Mouse (Mus musculus): ENCODE results near the gene Tmem176a. TPM values are rescaled to one million over a fixed set of nuclear protein-coding genes. Genes with fewer than 3 reads are reported as not detected.
"Not testable (repeated sequence)": the region's sequence is repeated elsewhere in the genome, so short reads cannot be mapped to it uniquely, and the experiment has no call there.

Tmem176a gene
- polyA plus RNA-seq, 1 experiment from 2014 or later = 23.8 TPM

DNA sequence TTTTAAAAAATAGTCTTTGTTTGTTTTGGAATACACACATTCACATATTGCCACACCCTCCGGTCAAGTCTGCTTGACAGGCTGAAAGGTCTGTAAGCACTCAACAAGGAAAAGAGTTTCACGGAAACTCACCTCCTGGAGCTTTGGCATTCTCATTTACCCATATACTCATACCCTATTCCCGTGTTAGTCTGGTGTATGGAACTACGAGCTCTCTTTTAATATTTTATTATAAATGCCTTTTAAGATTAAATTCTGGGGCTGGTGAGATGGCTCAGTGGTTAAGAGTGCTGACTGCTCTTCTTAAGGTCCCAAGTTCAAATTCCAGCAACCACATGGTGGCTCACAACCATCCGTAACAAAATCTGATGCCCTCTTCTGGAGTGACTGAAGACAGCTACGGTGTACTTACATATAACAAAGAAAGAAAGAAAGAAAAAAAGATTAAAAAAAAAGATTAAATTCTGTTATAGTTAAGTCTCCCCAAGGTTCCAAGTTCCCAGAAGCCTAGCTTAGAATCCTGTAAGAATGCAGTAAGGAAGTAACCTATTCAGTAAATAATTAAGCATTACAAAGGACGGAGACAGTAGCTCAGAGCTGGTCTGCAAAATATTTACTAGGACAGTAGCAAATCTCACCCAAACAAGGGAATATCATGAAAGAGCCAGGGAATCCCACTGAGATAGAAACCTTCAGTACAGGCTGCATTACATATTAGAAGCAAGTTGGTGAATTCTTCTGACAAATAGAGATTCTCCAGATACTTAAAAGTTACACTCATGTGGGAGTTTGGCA, 18.5 kb upstream of the Tmem176a start:
- not testable (repeated sequence) for H3K9ac ChIP-seq (ENCODE audit: low read length); H3K9me3 ChIP-seq (replicated peaks; ENCODE audit: control insufficient read depth, low read length); H3K36me3 ChIP-seq (ENCODE audit: control insufficient read depth, insufficient read depth, low read length); H3K27ac ChIP-seq (ENCODE audit: low read depth, low read length); H3K4me1 ChIP-seq (ENCODE audit: control insufficient read depth, insufficient read depth, low read length); ATAC-seq; DNase-seq (ENCODE audit: low spot score); H3K4me3 ChIP-seq (ENCODE audit: low read depth, low read length); H3K27me3 ChIP-seq (replicated peaks; ENCODE audit: control insufficient read depth, insufficient read depth, low read length); H3K4me2 ChIP-seq (ENCODE audit: low read length)
- 87% methylated on average over 7 of the region's 7 CpGs for WGBS

DNA sequence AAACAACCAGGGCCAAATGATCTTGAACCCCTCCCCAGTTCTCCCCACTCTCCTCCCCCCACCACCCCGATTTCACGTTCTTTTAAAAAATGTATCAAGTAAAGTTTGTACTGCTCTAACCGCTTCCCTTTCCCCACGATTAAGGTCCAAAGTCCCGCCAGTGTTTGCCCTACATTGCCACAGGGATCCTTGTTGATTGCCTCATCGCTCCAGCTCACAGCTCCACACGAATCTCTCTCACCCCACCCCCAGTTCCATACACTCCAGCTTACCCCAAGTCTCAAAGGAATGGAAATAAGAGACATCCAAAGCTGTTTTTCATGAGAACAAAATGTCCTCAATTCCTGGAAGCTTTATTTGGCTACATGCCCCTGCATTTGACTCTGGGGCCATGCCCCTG, 15.7 kb upstream of the Tmem176a start:
- 72% methylated on average over 7 of the region's 7 CpGs for WGBS
- ATAC-seq = no peak
- Histone ChIP-seq H3K27me3 (replicated peaks; ENCODE audit: control insufficient read depth, insufficient read depth, low read length) (no peaks in the 10 kb centered on the region), H3K9me3 (replicated peaks; ENCODE audit: control insufficient read depth, low read length) (no peaks in the 10 kb centered on the region), H3K4me1 (ENCODE audit: control insufficient read depth, insufficient read depth, low read length) (no peaks in the 10 kb centered on the region), H3K4me3 (ENCODE audit: low read depth, low read length) (no peak overlapping the region), H3K9ac (ENCODE audit: low read length) (no peak overlapping the region), H3K27ac (ENCODE audit: low read depth, low read length) (no peak overlapping the region), H3K4me2 (ENCODE audit: low read length) (no peak overlapping the region), H3K36me3 (ENCODE audit: control insufficient read depth, insufficient read depth, low read length) (no peaks in the 10 kb centered on the region)
- DNase-seq (ENCODE audit: low spot score) = no peak

DNA sequence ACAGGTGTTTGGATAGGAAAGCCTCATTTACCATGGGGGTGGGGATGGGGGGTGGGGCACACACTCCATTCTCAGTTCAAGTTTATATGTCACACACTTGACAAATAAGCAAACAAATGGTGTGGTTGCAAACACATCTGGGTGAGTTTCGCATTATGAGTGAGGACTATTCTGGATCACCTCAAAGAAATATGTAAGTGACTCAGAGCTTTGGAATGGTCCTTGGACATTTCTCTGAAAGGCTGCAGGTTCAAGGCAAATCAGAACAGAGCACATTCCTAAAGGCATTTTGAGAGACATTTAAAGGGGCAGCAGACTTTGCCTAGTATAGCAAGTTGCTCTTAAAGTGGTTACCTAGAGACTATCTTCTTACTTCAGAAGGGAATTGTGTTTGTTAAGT, 11.7 kb upstream of the Tmem176a start:
- WGBS = 91% methylated on average over 1 of the region's 1 CpGs
- H3K9me3 ChIP-seq (replicated peaks; ENCODE audit: control insufficient read depth, low read length) = no peaks in the 10 kb centered on the region

DNA sequence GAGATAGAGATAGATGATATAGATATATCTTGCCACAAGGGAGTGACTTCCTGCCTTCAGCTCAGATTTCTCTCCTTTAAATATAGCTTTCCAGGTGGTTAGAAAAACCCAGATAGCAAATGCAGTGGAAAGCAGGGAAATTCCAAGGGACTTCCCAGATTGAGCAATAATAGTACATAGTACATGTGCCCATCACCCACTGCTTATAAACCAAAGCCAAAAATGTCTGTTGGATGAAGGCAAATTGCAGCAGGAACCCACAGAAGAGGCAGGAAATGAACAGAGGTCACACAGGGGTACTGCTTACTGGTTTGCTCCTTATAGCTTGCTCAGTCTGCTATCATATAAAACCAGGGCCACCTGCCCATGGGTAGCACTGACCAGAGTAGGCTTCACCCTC, 11.1 kb upstream of the Tmem176a start:
- Histone ChIP-seq H3K27me3 (replicated peaks; ENCODE audit: control insufficient read depth, insufficient read depth, low read length) (no peaks in the 10 kb centered on the region), H3K36me3 (ENCODE audit: control insufficient read depth, insufficient read depth, low read length) (peaks cover 18% of the 10 kb centered on the region), H3K9me3 (replicated peaks; ENCODE audit: control insufficient read depth, low read length) (no peaks in the 10 kb centered on the region), H3K9ac (ENCODE audit: low read length) (no peak overlapping the region), H3K4me1 (ENCODE audit: control insufficient read depth, insufficient read depth, low read length) (no peaks in the 10 kb centered on the region), H3K4me2 (ENCODE audit: low read length) (no peak overlapping the region), H3K27ac (ENCODE audit: low read depth, low read length) (no peak overlapping the region), H3K4me3 (ENCODE audit: low read depth, low read length) (no peak overlapping the region)
- no peak for DNase-seq (ENCODE audit: low spot score)
- ATAC-seq = no peak

More for the DNA sequence above, 11.7 kb upstream of the Tmem176a start:
- DNase-seq (ENCODE audit: low spot score) (no peak), ATAC-seq (no peak)
- no peaks in the 10 kb centered on the region for H3K27me3 ChIP-seq (replicated peaks; ENCODE audit: control insufficient read depth, insufficient read depth, low read length)
- no peak overlapping the region for H3K4me3 ChIP-seq (ENCODE audit: low read depth, low read length)
- no peak overlapping the region for H3K9ac ChIP-seq (ENCODE audit: low read length)
- H3K36me3 ChIP-seq (ENCODE audit: control insufficient read depth, insufficient read depth, low read length) = peaks cover 12% of the 10 kb centered on the region
- H3K4me1 ChIP-seq (ENCODE audit: control insufficient read depth, insufficient read depth, low read length) = no peaks in the 10 kb centered on the region
- H3K27ac ChIP-seq (ENCODE audit: low read depth, low read length) = no peak overlapping the region
- H3K4me2 ChIP-seq (ENCODE audit: low read length) = no peak overlapping the region

DNA sequence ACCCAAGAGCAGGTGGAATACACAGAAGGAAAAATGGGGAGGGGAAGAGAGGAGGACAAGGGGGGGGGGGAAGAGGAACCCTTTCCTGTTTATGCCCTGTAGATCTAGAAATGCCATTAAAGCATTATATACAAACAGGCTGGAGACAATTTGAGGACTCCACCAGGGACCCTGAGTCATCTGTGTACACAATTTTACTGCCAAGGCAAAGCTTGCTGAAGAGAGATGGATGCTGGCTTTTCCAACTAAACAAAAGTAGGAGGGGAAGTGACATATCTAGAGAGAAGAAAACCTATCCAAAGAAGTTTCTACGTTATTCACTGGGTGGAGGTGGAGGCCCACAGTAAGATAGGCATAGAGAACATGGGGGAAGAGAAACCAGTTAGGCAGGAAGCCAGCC, 10.5 kb upstream of the Tmem176a start:
- Histone ChIP-seq H3K36me3 (ENCODE audit: control insufficient read depth, insufficient read depth, low read length) (peaks cover 24% of the 10 kb centered on the region), H3K4me3 (ENCODE audit: low read depth, low read length) (no peak overlapping the region), H3K27ac (ENCODE audit: low read depth, low read length) (no peak overlapping the region), H3K9me3 (replicated peaks; ENCODE audit: control insufficient read depth, low read length) (no peaks in the 10 kb centered on the region), H3K27me3 (replicated peaks; ENCODE audit: control insufficient read depth, insufficient read depth, low read length) (no peaks in the 10 kb centered on the region), H3K4me2 (ENCODE audit: low read length) (no peak overlapping the region), H3K9ac (ENCODE audit: low read length) (no peak overlapping the region), H3K4me1 (ENCODE audit: control insufficient read depth, insufficient read depth, low read length) (no peaks in the 10 kb centered on the region)
- ATAC-seq (no peak), DNase-seq (ENCODE audit: low spot score) (no peak)
- 84% methylated on average over 1 of the region's 1 CpGs for WGBS

DNA sequence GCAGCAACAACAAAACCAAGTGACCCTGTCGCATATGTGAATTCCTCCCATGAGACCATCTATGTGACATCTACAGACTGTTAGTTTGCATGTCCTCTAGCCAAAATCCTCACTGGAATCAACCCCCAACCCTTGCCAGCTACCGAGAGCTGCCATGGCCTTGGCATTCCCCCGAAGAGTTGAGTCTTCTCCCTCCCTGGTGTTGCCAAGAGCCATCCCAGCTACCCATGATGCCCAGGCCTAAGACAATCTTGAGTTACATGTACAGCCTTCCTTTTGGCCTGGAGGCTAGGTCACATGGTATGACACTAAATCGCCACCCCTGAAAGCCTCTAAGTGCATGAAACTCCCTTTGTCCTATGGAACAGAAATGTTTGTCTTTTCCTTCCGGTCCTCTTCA, 9.6 kb upstream of the Tmem176a start:
- H3K9me3 ChIP-seq (replicated peaks; ENCODE audit: control insufficient read depth, low read length) = no peaks in the 10 kb centered on the region
- WGBS = 87% methylated on average over 5 of the region's 5 CpGs
- H3K4me2 ChIP-seq (ENCODE audit: low read length) = no peak overlapping the region
- ATAC-seq (no peak), DNase-seq (ENCODE audit: low spot score) (no peak)
- H3K4me1 ChIP-seq (ENCODE audit: control insufficient read depth, insufficient read depth, low read length) = no peaks in the 10 kb centered on the region
- no peaks in the 10 kb centered on the region for H3K27me3 ChIP-seq (replicated peaks; ENCODE audit: control insufficient read depth, insufficient read depth, low read length)
- H3K9ac ChIP-seq (ENCODE audit: low read length) = no peak overlapping the region
- H3K36me3 ChIP-seq (ENCODE audit: control insufficient read depth, insufficient read depth, low read length) = peaks cover 29% of the 10 kb centered on the region
- no peak overlapping the region for H3K27ac ChIP-seq (ENCODE audit: low read depth, low read length)
- H3K4me3 ChIP-seq (ENCODE audit: low read depth, low read length) = no peak overlapping the region

DNA sequence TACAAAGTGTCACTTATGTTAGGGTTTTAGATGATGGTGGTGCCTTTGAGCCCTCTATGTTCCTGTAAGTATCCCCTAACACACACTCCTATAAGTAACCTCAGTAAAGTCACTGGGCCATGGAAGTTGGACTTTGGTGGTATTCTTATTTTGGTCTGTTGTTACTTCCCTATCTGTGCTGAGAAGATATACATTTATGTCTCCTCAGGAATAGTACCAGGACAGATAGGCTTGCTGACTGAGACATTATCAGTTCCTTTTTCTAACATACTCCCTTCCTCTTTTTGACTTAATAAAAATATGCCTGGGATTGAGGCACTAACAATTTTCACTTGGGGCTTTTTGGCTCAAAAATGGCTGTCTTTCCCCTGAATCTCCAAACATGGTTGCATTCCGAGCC, 8.3 kb upstream of the Tmem176a start:
- ATAC-seq = no peak

DNA sequence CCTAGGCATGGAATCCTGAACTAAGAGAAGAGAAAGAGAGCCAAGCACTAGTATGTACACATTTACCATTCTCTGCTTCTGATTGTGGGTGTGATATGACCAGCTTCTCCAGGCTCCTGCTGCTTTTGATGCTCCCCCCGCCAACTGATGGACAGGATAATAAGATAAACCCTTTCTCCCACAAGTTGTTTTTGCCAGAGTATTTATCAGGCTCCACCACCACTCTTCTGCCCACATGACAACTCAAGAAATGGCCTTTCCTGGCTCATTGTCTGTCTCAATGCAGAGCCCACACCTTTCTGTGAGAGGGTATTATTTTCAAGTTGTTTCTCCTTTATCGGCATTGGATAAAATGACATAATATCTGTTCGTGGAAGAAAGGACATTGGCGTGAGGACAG, 7.2 kb upstream of the Tmem176a start:
- H3K4me1 ChIP-seq (ENCODE audit: control insufficient read depth, insufficient read depth, low read length) = peaks cover 3% of the 10 kb centered on the region; the same call in 1 of the 2 replicates
- no peak overlapping the region for H3K4me2 ChIP-seq (ENCODE audit: low read length)
- WGBS = 89% methylated on average over 4 of the region's 4 CpGs
- H3K9me3 ChIP-seq (replicated peaks; ENCODE audit: control insufficient read depth, low read length) = no peaks in the 10 kb centered on the region
- no peak overlapping the region for H3K9ac ChIP-seq (ENCODE audit: low read length)
- peaks cover 35% of the 10 kb centered on the region for H3K36me3 ChIP-seq (ENCODE audit: control insufficient read depth, insufficient read depth, low read length)
- H3K27ac ChIP-seq (ENCODE audit: low read depth, low read length) = no peak overlapping the region
- ATAC-seq (no peak), DNase-seq (ENCODE audit: low spot score) (no peak)
- H3K4me3 ChIP-seq (ENCODE audit: low read depth, low read length) = no peak overlapping the region
- H3K27me3 ChIP-seq (replicated peaks; ENCODE audit: control insufficient read depth, insufficient read depth, low read length) = no peaks in the 10 kb centered on the region

More for the DNA sequence above, 8.3 kb upstream of the Tmem176a start:
- Histone ChIP-seq H3K4me3 (ENCODE audit: low read depth, low read length) (no peak overlapping the region), H3K4me2 (ENCODE audit: low read length) (no peak overlapping the region), H3K4me1 (ENCODE audit: control insufficient read depth, insufficient read depth, low read length) (no peaks in the 10 kb centered on the region), H3K27me3 (replicated peaks; ENCODE audit: control insufficient read depth, insufficient read depth, low read length) (no peaks in the 10 kb centered on the region), H3K9ac (ENCODE audit: low read length) (no peak overlapping the region), H3K36me3 (ENCODE audit: control insufficient read depth, insufficient read depth, low read length) (peaks cover 33% of the 10 kb centered on the region), H3K27ac (ENCODE audit: low read depth, low read length) (no peak overlapping the region), H3K9me3 (replicated peaks; ENCODE audit: control insufficient read depth, low read length) (no peaks in the 10 kb centered on the region)
- 85% methylated on average over 1 of the region's 1 CpGs for WGBS
- DNase-seq (ENCODE audit: low spot score) = no peak

DNA sequence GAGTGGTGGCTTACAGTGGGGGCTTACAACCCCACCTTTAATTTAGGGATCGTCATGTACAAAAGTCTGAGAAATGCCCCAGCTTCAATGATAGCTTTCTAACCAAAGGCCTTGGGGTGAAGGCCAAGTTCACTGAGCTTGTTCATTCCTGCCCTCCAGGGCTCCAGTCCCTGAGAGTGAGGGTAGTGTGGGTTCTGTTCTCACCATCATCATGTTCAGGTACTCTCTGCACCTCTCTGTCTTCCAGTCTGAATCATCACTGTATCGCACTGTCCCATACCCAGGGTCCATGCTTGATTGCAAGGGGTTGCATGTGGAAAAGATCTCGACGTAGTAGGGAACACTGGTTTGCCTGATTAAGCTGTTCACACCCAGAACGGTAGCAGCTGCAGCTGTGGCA, 5.5 kb upstream of the Tmem176a start:
- DNase-seq (ENCODE audit: low spot score) (no peak), ATAC-seq (no peak)
- WGBS = 86% methylated on average over 5 of the region's 5 CpGs
- H3K36me3 ChIP-seq (ENCODE audit: control insufficient read depth, insufficient read depth, low read length) = peaks cover 35% of the 10 kb centered on the region
- no peak overlapping the region for H3K27ac ChIP-seq (ENCODE audit: low read depth, low read length)
- H3K9me3 ChIP-seq (replicated peaks; ENCODE audit: control insufficient read depth, low read length) = no peaks in the 10 kb centered on the region
- H3K4me2 ChIP-seq (ENCODE audit: low read length) = no peak overlapping the region
- H3K9ac ChIP-seq (ENCODE audit: low read length) = no peak overlapping the region
- H3K27me3 ChIP-seq (replicated peaks; ENCODE audit: control insufficient read depth, insufficient read depth, low read length) = no peaks in the 10 kb centered on the region
- peaks cover 14% of the 10 kb centered on the region for H3K4me1 ChIP-seq (ENCODE audit: control insufficient read depth, insufficient read depth, low read length)
- no peak overlapping the region for H3K4me3 ChIP-seq (ENCODE audit: low read depth, low read length)

All from forebrain, embryonic 14.5 days (tissue).